Mouse (Mus musculus) heart, postnatal 36 days (tissue): ENCODE measurements around the gene Ttc41. TPM values are rescaled to one million over a fixed set of nuclear protein-coding genes. Genes with fewer than 3 reads are reported as not detected.

Experiments used
- DNase-seq, 2 experiments: peaks; one replicate each; pipeline ENCODE4 v3.0.0; 2021 to 2022
- intact Hi-C: fragments of 180-260 bp; cut with DNase I; formaldehyde crosslinking; loops from one replicate; pipeline ENCODE4 v1.15.1; 2025
- microRNA-seq, 2 experiments: library from miRNA; unstranded; fragments of <30 nt; microRNA quantifications; one replicate each; pipeline ENCODE4 v1.2.0; 2021; ENCODE audit warnings: borderline number of aligned reads in 2 of 2
- total RNA-seq, 2 experiments: library from RNA; stranded (reverse); gene quantifications; 2 replicates each; pipeline ENCODE4 v1.2.3; 2021

The Ttc41 gene
- total RNA-seq, 2 experiments from 2014 or later, result 1.4 to 2.2 TPM

DNA sequence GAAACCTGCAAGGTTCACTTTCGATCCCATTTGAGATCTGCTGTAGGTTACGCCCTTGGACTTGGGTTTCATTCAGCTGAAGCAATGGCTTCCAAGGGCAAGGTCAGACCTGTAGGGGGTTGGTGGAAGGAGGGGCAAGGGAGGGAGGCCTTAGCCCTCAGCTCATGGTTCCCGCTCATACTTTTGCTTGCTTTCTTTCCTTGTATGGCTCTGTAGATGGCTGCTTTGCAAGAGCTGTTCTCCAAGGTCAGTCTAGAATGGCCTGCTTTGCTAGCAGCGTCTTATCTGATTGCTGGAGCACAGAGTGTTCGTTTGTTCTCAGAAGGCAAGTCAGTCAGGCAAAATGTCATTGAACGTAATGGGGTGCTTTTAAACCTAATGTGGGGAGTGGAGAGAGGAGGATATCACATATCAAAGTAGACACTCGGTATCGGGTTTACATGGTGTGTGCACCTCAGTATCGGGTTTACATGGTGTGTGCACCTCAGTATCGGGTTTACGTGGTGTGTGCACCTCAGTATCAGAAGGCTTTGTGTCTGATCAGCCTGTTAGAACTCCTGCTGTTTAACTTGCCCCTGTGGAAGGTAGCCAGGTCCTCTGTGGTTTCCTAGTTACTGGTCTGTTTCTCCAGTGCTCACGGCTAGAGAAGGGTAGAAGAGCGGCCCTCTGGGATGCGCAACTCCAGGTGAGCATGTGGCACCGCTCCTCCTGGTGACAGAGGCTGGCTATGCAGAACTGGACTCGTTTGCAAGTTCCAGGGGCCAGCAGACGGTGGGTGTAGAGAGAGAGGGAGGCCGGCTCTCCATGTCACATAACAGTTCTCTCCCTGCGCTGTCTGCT is 108.9 kb downstream of the Ttc41 start:
- DNase-seq, result no peak
- intact Hi-C loops, result loop anchor here (2.0 kb wide), 1 partner anchor 36 kb away; the partner anchor contains the start of gene Nt5dc3

DNA sequence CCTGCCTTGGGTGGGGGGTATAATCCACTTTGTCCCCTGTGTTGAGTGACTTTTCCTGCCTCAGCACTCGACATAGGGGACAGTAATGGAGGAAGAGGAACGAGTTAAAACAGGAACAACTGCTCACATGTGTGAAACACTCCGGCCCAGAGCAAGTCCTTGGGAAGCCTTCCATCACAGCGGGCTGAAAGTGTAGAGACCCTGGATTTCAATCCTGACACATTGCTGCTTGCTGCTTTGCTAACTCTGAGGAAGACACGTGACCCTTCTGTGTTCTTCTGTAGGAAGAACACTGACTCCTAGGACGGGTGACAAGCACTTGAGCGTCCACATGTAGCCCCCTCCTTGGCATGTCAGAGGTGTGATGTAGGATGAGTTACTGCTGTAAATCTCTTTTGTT is 109.5 kb downstream of the Ttc41 start:
- intact Hi-C loops, result loop anchor here (2.0 kb wide), 1 partner anchor 36 kb away; the partner anchor contains the start of gene Nt5dc3
- DNase-seq, result no peak

DNA sequence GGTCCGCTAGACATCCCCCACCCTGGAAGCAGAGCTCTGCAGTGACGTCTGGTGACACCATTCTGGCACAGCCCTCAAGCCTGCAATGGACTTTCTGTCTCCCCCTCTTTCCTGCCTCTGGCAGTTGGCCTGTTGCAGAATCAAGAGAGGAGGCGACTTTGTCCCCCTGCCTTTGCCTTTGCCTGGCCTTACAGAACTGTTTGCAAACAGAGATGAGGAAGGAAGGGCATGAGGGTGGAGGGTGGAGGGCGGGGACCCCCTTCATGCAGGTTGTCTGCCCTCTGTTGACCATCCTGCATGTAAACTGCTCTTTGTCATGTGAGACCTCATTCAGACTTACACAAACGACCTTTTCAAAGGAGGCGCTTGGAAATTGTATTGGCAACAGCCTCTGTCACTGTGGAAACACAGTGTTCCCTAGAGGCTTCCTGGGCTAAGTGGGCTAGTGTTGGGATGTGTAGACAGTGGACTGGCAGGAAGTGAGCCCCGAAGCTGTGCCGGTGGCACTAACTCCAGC is 114.1 kb downstream of the Ttc41 start:
- DNase-seq, result peak; percentile 34 to 45
- intact Hi-C loops, result no loop called here

DNA sequence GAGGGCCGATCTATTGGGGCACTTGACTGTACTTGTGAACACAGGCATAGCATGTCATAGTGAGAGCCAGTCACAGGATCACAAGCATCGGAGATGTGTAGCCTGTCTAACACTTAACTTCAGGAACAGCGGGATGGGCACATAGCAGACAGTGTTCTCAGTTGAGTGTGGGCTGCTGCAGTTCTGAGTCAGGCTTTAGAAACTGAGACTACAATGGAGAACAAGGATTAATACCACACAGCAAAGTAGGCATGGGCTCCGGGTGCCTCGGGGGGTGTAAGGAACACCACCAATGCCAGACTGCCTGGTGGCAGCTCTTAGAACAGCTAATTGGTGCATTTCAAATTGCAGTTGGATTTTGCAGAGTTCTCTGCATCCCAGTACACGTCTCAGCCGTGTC is 115.4 kb downstream of the Ttc41 start:
- DNase-seq, result no peak
- intact Hi-C loops, result no loop called here

DNA sequence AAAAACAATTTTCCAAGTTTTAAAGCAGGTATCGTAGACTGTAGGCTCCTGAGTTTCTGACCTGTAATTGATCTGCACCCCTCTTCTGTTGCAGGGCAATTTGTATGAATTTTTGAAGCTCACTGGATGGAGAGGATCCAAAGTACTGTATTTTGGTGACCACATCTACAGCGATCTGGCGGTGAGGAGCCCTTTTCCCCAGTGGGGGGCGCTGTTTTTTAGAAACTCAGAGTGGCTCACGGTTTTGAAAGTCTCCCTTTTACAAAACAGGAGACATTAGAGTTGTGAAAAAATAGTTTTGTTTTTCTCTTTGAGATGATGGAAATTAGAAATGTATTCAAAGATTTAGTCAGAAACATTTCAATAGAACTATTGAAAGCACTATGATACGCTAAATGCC is 118.5 kb downstream of the Ttc41 start:
- intact Hi-C loops, result no loop called here
- no peak for DNase-seq

DNA sequence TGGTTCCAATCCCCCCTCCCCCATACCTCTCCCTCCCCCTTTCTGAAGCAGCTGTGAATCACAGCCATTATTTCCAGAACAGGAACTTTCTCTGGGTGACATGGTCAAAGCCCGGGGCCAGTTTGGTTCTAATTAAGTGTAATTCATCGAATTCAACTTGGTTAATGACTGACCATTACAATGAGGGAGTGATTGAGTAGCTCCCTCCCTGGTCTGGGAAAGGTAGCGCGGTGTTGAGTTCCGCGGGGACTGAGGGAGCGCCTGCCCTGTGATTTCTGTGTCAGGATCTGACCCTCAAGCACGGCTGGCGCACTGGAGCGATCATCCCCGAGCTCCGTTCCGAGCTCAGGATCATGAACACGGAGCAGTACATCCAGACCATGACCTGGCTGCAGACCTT is 119.3 kb downstream of the Ttc41 start:
- intact Hi-C loops, result no loop called here
- DNase-seq, result no peak

DNA sequence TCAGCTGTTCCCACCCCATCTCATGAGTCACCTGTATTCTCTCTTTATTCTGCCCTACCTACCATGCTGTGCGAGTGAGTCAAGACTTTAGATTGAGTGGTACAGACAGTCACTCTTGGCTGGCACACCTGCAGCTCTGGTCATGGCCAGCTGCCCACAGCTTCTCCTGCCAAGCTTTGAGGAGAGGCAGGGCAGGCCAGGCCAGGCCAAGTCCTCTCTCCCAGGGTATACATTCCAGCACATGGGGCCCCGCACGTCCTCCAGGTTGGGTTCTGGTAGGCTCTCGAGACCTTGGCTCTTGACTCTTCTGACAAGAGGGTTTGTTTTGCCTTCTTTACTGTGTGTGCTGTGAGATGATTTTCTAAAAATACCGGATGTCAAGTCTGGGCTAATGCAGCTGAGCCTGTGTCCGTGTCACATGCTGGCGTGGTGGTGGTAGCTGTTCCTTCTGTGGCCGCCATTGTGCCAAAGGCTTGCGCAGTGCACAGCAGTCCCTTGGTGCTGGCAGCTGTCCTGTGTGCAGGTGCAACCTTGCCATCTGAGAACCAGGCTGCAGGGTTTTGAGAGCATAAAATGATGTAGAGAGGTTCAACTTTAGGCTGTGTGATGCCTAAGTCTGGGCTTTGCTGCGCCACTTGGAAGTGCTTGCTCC is 120.4 kb downstream of the Ttc41 start:
- intact Hi-C loops, result no loop called here
- peak; percentile 67 to 75 for DNase-seq

Small RNA genes within 50 kb of the gene (microRNA-seq; reads per million reads assigned to microRNA genes)
- gene Gm25745, result 2.0 to 3.6 reads per million in 2 experiments

Other genes with a start within 250 kb of the Ttc41 start
- under 1 TPM; 0.22 to 0.39 TPM for gene Syn3, start 206.9 kb upstream of the Ttc41 start, total RNA-seq
- gene Hsp90b1, start 302 bp upstream of the Ttc41 start, total RNA-seq, result 100 to 1,000 TPM; 360 to 389 TPM
- gene Gm49358, start 58.2 kb downstream of the Ttc41 start, total RNA-seq, result 10 to 100 TPM; 10.3 to 14.5 TPM
- 10 to 100 TPM; 30.8 to 38.3 TPM for gene Nt5dc3, start 73.2 kb downstream of the Ttc41 start, total RNA-seq